Mouse (Mus musculus) MEL (cell line): ENCODE results near the gene Prim2. TPM values are rescaled to one million over a fixed set of nuclear protein-coding genes. Genes with fewer than 3 reads are reported as not detected.

Experiments used
- DNase-seq: peaks from one replicate; pipeline ENCODE4 v3.0.0; 2011; ENCODE audit warnings: low read depth, low spot score
- H3K27ac ChIP-seq: 2 replicates; pipeline ENCODE4 v1.5.1; 2012; ENCODE audit warnings: low read depth, mild to moderate bottlenecking, control low read depth, low read length, moderate library complexity; ENCODE audit not compliant: control insufficient read depth
- H3K27me3 ChIP-seq, 2 experiments: fragments of 150-350 bp in 1 of 2; sonication (generic) in 1 of 2; 2 replicates each; pipeline ENCODE4 v1.6.1; 2012; ENCODE audit warnings: low read length in 2 of 2, mild to moderate bottlenecking in 2 of 2, improper control_type of control experiment in 1 of 2, moderate library complexity in 1 of 2; ENCODE audit not compliant: insufficient read depth in 2 of 2, control insufficient read depth in 1 of 2
- H3K36me3 ChIP-seq, 2 experiments: 2 replicates each; pipeline ENCODE4 v1.6.1; 2012 to 2014; ENCODE audit warnings: low read length in 2 of 2, improper control_type of control experiment in 1 of 2, inconsistent platforms in 1 of 2, mild to moderate bottlenecking in 1 of 2; ENCODE audit not compliant: insufficient read depth in 2 of 2, control insufficient read depth in 1 of 2
- H3K4me1 ChIP-seq, 2 experiments: fragments of 150-350 bp in 1 of 2; sonication (generic) in 1 of 2; 2 replicates each; pipeline ENCODE4 v1.6.1; 2012; ENCODE audit warnings: low read length in 2 of 2, improper control_type of control experiment in 1 of 2, mild to moderate bottlenecking in 1 of 2; ENCODE audit not compliant: insufficient read depth in 2 of 2, control insufficient read depth in 1 of 2
- H3K4me3 ChIP-seq, 2 experiments: fragments of 150-350 bp in 1 of 2; sonication (generic) in 1 of 2; 2 replicates each; pipeline ENCODE4 v1.5.1; 2012; ENCODE audit warnings: low read depth in 2 of 2, low read length in 2 of 2, mild to moderate bottlenecking in 2 of 2, moderate library complexity in 2 of 2, control low read depth in 1 of 2, improper control_type of control experiment in 1 of 2; ENCODE audit not compliant: control insufficient read depth in 1 of 2, insufficient read depth in 1 of 2
- H3K79me2 ChIP-seq: 2 replicates; pipeline ENCODE4 v1.6.1; 2012; ENCODE audit warnings: mild to moderate bottlenecking, low read length, moderate library complexity; ENCODE audit not compliant: control insufficient read depth, poor library complexity, insufficient read depth
- H3K9ac ChIP-seq: 2 replicates; pipeline ENCODE4 v1.6.1; 2012; ENCODE audit warnings: low read depth, mild to moderate bottlenecking, control low read depth, low read length, moderate library complexity; ENCODE audit not compliant: control insufficient read depth, poor library complexity, severe bottlenecking
- H3K9me3 ChIP-seq: fragments of 150-350 bp; sonication (generic); replicated peaks from 2 replicates; pipeline ENCODE4 v1.6.1; 2012; ENCODE audit warnings: mild to moderate bottlenecking, low read length, improper control_type of control experiment, moderate library complexity; ENCODE audit not compliant: insufficient read depth
- BHLHE40 ChIP-seq: IDR thresholded peaks from 2 replicates; pipeline ENCODE4 v1.6.1; 2012; ENCODE audit warnings: low read depth, mild to moderate bottlenecking, inconsistent platforms, low read length, improper control_type of control experiment, borderline replicate concordance
- CHD1 ChIP-seq: IDR thresholded peaks from 2 replicates; pipeline ENCODE4 v1.6.1; 2012; ENCODE audit warnings: low read depth, mild to moderate bottlenecking, inconsistent platforms, low read length, improper control_type of control experiment
- CTCF ChIP-seq, 3 experiments: IDR thresholded peaks in 2 of 3; conservative IDR thresholded peaks in 1 of 3; 2 replicates each; pipeline ENCODE4 v1.5.1; 2011 to 2012; ENCODE audit warnings: low read length in 3 of 3, low read depth in 2 of 3, mild to moderate bottlenecking in 2 of 3, improper control_type of control experiment in 1 of 3, inconsistent platforms in 1 of 3, mixed read lengths in 1 of 3, moderate library complexity in 1 of 3; ENCODE audit not compliant: control insufficient read depth in 1 of 3, insufficient read depth in 1 of 3, poor library complexity in 1 of 3, severe bottlenecking in 1 of 3
- EP300 ChIP-seq, 2 experiments: IDR thresholded peaks; 2 replicates each; pipeline ENCODE4 v1.6.1; 2011; ENCODE audit warnings: improper control_type of control experiment in 2 of 2, low read length in 2 of 2, low read depth in 1 of 2, mild to moderate bottlenecking in 1 of 2
- ETS1 ChIP-seq: IDR thresholded peaks from 2 replicates; pipeline ENCODE4 v1.6.1; 2012; ENCODE audit warnings: low read depth, mild to moderate bottlenecking, inconsistent platforms, low read length, improper control_type of control experiment, moderate library complexity
- GABPA ChIP-seq: IDR thresholded peaks from 2 replicates; pipeline ENCODE4 v1.6.1; 2012; ENCODE audit warnings: low read depth, mild to moderate bottlenecking, inconsistent platforms, low read length, improper control_type of control experiment, moderate library complexity
- GATA1 ChIP-seq: IDR thresholded peaks from 2 replicates; pipeline ENCODE4 v1.6.1; 2011; ENCODE audit warnings: low read depth, low read length, improper control_type of control experiment
- HCFC1 ChIP-seq: IDR thresholded peaks from 2 replicates; pipeline ENCODE4 v1.6.1; 2012; ENCODE audit warnings: low read depth, mild to moderate bottlenecking, inconsistent platforms, low read length, improper control_type of control experiment, moderate library complexity
- JUND ChIP-seq: IDR thresholded peaks from 2 replicates; pipeline ENCODE4 v1.6.1; 2011; ENCODE audit warnings: low read depth, mild to moderate bottlenecking, improper control_type of control experiment, low read length
- KAT2A ChIP-seq: conservative IDR thresholded peaks from 2 replicates; pipeline ENCODE4 v1.6.1; 2012; ENCODE audit warnings: low read depth, low read length, improper control_type of control experiment, inconsistent platforms
- MAX ChIP-seq: IDR thresholded peaks from 2 replicates; pipeline ENCODE4 v1.6.1; 2011; ENCODE audit warnings: low read length, improper control_type of control experiment
- MEF2A ChIP-seq: IDR thresholded peaks from 2 replicates; pipeline ENCODE4 v1.6.1; 2014; ENCODE audit warnings: low read depth, mild to moderate bottlenecking, inconsistent platforms, low read length, improper control_type of control experiment; ENCODE audit not compliant: poor library complexity, insufficient replicate concordance, severe bottlenecking; ENCODE audit errors: extremely low read depth
- MXI1 ChIP-seq: IDR thresholded peaks from 2 replicates; pipeline ENCODE4 v1.6.1; 2011; ENCODE audit warnings: mild to moderate bottlenecking, low read depth, low read length, improper control_type of control experiment
- NRF1 ChIP-seq: IDR thresholded peaks from 2 replicates; pipeline ENCODE4 v1.6.1; 2014; ENCODE audit warnings: low read depth, mild to moderate bottlenecking, inconsistent platforms, low read length, improper control_type of control experiment, moderate library complexity; ENCODE audit not compliant: poor library complexity, insufficient read depth, severe bottlenecking
- POLR2A ChIP-seq, 2 experiments: IDR thresholded peaks; 2 replicates each; pipeline ENCODE4 v1.6.1; 2011 to 2012; ENCODE audit warnings: low read length in 2 of 2, mild to moderate bottlenecking in 2 of 2, control low read depth in 1 of 2, improper control_type of control experiment in 1 of 2, low read depth in 1 of 2, moderate library complexity in 1 of 2; ENCODE audit not compliant: control insufficient read depth in 1 of 2, insufficient read depth in 1 of 2, poor library complexity in 1 of 2
- POLR2AphosphoS2 ChIP-seq: IDR thresholded peaks from 2 replicates; pipeline ENCODE4 v1.6.1; 2011; ENCODE audit warnings: low read length, improper control_type of control experiment
- RCOR1 ChIP-seq: IDR thresholded peaks from 2 replicates; pipeline ENCODE4 v1.6.1; 2012; ENCODE audit warnings: low read depth, mild to moderate bottlenecking, inconsistent platforms, low read length, improper control_type of control experiment
- SIN3A ChIP-seq: IDR thresholded peaks from 2 replicates; pipeline ENCODE4 v1.6.1; 2012; ENCODE audit warnings: low read length, improper control_type of control experiment, inconsistent platforms
- SMC3 ChIP-seq: IDR thresholded peaks from 2 replicates; pipeline ENCODE4 v1.6.1; 2011; ENCODE audit warnings: low read depth, low read length, improper control_type of control experiment
- TBP ChIP-seq: IDR thresholded peaks from 2 replicates; pipeline ENCODE4 v1.8.0; 2011; ENCODE audit warnings: low read depth, low read length, improper control_type of control experiment
- TCF12 ChIP-seq: IDR thresholded peaks from 2 replicates; pipeline ENCODE4 v1.6.1; 2014; ENCODE audit warnings: low read depth, mild to moderate bottlenecking, inconsistent platforms, low read length, improper control_type of control experiment, moderate library complexity
- UBTF ChIP-seq: IDR thresholded peaks from 2 replicates; pipeline ENCODE4 v1.6.1; 2012; ENCODE audit warnings: low read depth, mild to moderate bottlenecking, inconsistent platforms, low read length, improper control_type of control experiment, moderate library complexity, borderline replicate concordance; ENCODE audit not compliant: insufficient read depth
- USF1 ChIP-seq: IDR thresholded peaks from 2 replicates; pipeline ENCODE4 v1.6.1; 2014; ENCODE audit warnings: low read depth, mild to moderate bottlenecking, inconsistent platforms, low read length, improper control_type of control experiment, moderate library complexity
- USF2 ChIP-seq, 2 experiments: IDR thresholded peaks; 2 replicates each; pipeline ENCODE4 v1.6.1; 2011 to 2012; ENCODE audit warnings: improper control_type of control experiment in 2 of 2, low read length in 2 of 2, borderline replicate concordance in 1 of 2, inconsistent platforms in 1 of 2, low read depth in 1 of 2, mild to moderate bottlenecking in 1 of 2; ENCODE audit not compliant: insufficient read depth in 1 of 2
- ZKSCAN1 ChIP-seq: IDR thresholded peaks from 2 replicates; pipeline ENCODE4 v1.6.1; 2012; ENCODE audit warnings: low read depth, mild to moderate bottlenecking, inconsistent platforms, low read length, improper control_type of control experiment, moderate library complexity
- polyA plus RNA-seq, 2 experiments: library from polyadenylated mRNA; stranded (reverse) in 1 of 2; unstranded in 1 of 2; fragments of >175 nt in 1 of 2; fragments of >200 nt in 1 of 2; gene quantifications; 2 replicates each; pipeline versions ENCODE4 v1.2.1 to v1.2.4; 2012; ENCODE audit warnings: low replicate concordance in 2 of 2, low read depth in 1 of 2; ENCODE audit not compliant: insufficient read length in 2 of 2, insufficient read depth in 1 of 2, missing spikeins in 1 of 2
- total RNA-seq: library from RNA; depleted of rRNA; stranded (reverse); fragments of 300-350 nt; gene quantifications from 2 replicates; pipeline ENCODE4 v1.2.3, GENCODE M21; 2012

Gene Prim2
- total and polyA plus RNA-seq, 3 experiments, result 36.1 to 48.9 TPM; not detected in 1

DNA sequence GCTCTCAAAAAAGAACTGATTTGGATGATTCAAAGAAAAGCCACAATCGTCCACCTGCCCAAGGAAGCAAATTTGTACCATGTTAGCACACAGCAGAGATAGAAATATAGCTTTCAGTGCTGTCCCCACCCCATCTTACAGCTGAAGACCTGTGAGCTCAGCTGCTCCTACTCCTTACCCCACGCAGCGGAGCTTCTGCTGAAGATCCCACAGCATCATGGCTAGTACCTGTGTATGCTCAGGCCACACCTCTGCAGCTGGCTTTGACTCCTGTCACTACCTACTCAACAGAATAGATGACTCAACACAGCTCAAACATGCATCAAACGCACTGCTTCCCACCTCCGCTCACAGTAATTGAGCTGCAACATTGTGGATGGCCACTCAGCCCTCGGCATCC lies 215.3 kb downstream of the Prim2 start:
- TF ChIP-seq MEF2A (no peak), MAX (no peak), POLR2AphosphoS2 (no peak), UBTF (no peak), RCOR1 (no peak), USF1 (no peak), JUND (no peak), SIN3A (no peak), SMC3 (no peak), USF2 (IDR thresholded peaks at IDR 0.05; ENCODE audit: borderline replicate concordance in 1 of 2, insufficient read depth in 1 of 2, low read depth in 1 of 2, low read length in 2 of 2) (no peak), CTCF (IDR thresholded peaks at IDR 0.05 in 2 of 3, conservative IDR thresholded peaks at IDR 0.05 in 1 of 3; ENCODE audit: control insufficient read depth in 1 of 3, insufficient read depth in 1 of 3, low read depth in 2 of 3, low read length in 3 of 3, poor library complexity in 1 of 3, severe bottlenecking in 1 of 3) (no peak), GATA1 (no peak), GABPA (no peak), BHLHE40 (no peak), MXI1 (no peak), KAT2A (no peak), TCF12 (no peak), ETS1 (no peak), CHD1 (no peak), HCFC1 (no peak)
- DNase-seq, result no peak
- no peaks in the 10 kb centered on the region for H3K36me3 ChIP-seq

DNA sequence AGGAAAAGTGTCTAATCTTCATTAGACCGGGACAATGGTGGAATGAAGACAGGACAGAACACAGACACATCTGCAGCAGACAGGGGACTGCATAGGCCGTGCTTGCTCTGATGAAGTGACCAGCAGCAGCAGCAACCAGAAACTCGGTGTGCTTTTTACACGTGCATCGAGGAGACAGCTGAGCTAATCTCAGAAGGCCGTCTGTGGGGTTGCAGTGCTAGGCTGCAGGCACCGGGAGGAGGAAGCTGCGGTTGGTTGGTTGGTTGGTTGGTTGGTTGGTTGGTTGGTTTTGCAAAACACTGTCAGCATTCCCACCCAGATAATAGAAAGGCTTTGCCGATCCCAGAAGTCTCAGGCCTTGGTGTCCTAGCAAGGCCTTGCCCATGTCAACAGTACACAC lies 216.3 kb downstream of the Prim2 start:
- no peaks in the 10 kb centered on the region for H3K9me3 ChIP-seq
- H3K36me3 ChIP-seq, result no peaks in the 10 kb centered on the region
- no peaks in the 10 kb centered on the region for H3K4me1 ChIP-seq
- H3K27me3 ChIP-seq, result no peaks in the 10 kb centered on the region
- DNase-seq, result no peak
- TF ChIP-seq ZKSCAN1 (no peak), EP300 (IDR thresholded peaks at IDR 0.05; ENCODE audit: low read depth in 1 of 2, low read length in 2 of 2) (no peak), MAX (no peak), NRF1 (no peak), RCOR1 (no peak), POLR2A (IDR thresholded peaks at IDR 0.05; ENCODE audit: control insufficient read depth in 1 of 2, insufficient read depth in 1 of 2, low read depth in 1 of 2, low read length in 2 of 2, poor library complexity in 1 of 2) (no peak), TBP (no peak), BHLHE40 (no peak), MXI1 (no peak), CTCF (IDR thresholded peaks at IDR 0.05 in 2 of 3, conservative IDR thresholded peaks at IDR 0.05 in 1 of 3; ENCODE audit: control insufficient read depth in 1 of 3, insufficient read depth in 1 of 3, low read depth in 2 of 3, low read length in 3 of 3, poor library complexity in 1 of 3, severe bottlenecking in 1 of 3) (no peak)
- no peak overlapping the region for H3K27ac ChIP-seq
- no peak overlapping the region for H3K9ac ChIP-seq
- no peaks in the 10 kb centered on the region for H3K79me2 ChIP-seq
- H3K4me3 ChIP-seq, result no peak overlapping the region

More for the DNA sequence above, 215.3 kb downstream of the Prim2 start:
- H3K79me2 ChIP-seq, result no peaks in the 10 kb centered on the region
- H3K9ac ChIP-seq, result no peak overlapping the region
- no peak overlapping the region for H3K27ac ChIP-seq
- H3K9me3 ChIP-seq, result no peaks in the 10 kb centered on the region
- no peak overlapping the region for H3K4me3 ChIP-seq
- H3K27me3 ChIP-seq, result no peaks in the 10 kb centered on the region
- H3K4me1 ChIP-seq, result no peaks in the 10 kb centered on the region
